Mouse (Mus musculus) cerebral cortex, adult 2 months (tissue): ENCODE data around the gene Rab9.

Source experiments
- WGBS: fragments of 180-500 bp; shearing (Covaris S2); methylation state at CpG from one replicate; pipeline ENCODE4 v1.1.7; 2018; 5-methylcytosine and 5-hydroxymethylcytosine counted together

Gene Rab9

DNA sequence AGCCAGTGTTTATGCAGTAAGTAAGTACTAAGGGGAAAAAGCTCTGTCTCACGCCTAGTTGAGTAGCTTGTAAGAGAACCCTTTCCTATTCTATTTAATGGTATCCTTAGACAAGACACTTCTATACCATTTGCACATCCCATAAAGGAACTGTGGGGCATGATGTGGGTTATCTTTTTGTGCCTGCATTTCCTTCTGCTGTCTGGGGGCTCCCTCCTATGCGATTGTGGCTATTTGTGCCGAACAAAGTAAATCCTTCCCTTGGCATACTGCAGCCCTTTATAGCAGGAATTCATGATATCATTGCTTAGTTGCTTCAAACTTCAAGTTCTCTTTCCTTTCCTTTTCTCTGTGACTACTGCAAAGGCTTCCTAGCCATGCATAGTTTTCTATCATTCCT lies 35.1 kb downstream of the Rab9 start:
- WGBS = 62% methylated on average over 3 of the region's 3 CpGs

DNA sequence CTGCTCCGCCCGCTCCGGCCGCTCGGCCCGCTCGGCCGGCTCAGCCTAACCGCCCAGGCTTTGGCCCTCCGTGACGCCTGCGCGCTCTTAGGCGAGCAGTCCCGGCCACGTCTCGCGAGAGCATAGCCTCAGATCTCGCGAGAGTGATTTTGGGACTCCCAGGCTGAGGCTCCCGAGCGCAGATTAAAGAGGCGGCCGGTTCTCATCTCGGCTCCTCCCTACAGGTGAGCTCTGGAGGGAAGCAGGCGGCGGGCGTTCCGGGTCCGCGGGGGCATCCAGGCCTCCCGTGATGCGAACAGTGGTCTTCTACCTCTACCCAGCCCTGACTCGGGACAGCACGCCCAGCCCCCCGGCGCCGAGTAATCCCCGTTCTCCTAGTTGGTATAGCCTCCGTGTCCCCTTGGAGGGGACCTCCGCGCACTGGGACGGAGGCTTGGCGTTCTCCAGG lies 39.0 kb downstream of the Rab9 start, which contains the start of gene Ofd1:
Gene Ofd1, minus strand, starts transcription at position 89 of the 448 bp plus-strand sequence.
- WGBS = 3% methylated on average over 44 of the region's 44 CpGs

DNA sequence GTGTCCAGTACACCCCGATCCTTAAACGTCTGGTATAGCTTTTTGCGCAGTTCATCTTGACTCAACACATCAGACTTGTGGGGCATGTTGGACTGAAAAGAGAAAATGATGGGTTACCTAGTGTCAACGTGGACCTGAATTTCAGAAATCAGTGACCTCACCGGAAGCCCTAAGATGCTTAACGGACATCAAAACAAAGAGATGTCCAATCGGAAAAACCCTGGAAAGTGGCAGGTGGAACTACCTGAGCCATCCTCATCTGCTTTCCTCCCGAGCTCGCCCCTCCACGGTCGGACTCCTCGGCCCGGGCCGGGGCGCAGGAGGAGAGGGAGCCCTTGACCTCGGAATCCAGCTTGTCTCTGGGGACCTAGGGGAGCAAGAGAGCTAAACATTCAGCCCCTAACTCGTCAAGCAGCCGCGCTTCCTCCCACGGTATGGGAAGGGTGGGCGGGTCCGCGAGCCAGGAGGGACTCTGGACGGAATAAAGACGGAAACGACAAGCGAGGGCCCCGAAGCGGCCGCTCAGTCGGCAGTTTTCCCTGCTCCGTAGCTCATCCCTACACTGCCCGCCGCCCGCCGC lies 39.5 kb downstream of the Rab9 start, which contains the start of gene Trappc2:
Gene Trappc2, plus strand, starts transcription at position 539 of the 580 bp plus-strand sequence.
- 2% methylated on average over 35 of the region's 36 CpGs for WGBS

DNA sequence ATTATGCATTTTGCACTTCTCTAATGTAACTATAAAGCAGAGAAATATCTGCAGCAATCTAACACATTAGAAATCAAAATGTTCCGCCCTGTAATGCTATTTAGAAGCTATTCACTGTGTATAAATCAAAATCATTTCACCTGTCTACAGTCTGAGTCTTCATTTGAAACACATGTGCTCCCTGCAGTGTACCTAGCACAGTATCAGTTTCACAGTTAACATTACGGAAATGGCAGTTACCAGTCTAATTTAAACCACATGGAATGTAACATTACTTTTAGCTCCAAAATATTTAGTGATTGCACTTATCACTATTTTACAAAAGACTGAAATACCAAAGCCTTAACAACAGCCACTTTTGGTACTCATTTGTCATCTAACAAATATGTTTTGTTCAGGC lies 44.9 kb downstream of the Rab9 start:
- WGBS = 92% methylated on average over 2 of the region's 2 CpGs

DNA sequence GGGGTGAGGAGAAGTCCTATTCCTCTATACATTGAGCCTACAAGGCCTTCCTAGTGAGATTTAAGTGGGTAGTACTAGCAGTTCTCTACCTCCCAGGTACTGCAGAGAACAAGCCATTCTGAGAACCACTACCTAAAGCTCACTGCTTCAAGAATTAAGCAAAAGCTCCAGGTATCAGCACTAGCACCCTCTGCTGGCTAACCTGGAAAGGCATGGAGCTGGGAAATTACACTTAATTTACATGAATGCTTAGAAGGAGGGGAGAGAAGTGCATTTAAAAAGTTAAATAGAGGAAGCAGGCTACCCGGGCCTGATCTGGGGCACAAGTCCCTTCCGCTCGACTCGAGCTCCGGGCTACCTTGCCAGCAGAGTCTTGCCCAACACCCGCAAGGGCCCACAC lies 63.5 kb downstream of the Rab9 start:
- WGBS = 47% methylated on average over 5 of the region's 6 CpGs
